Mouse (Mus musculus) heart, adult 2 months (tissue): ENCODE data around the gene Gtf2h4. TPM values are rescaled to one million over a fixed set of nuclear protein-coding genes. Genes with fewer than 3 reads are reported as not detected.

ENCODE experiments used
- DNase-seq, 2 experiments: peaks; one replicate each; pipeline ENCODE4 v3.0.0; 2021
- H3K27ac ChIP-seq: fragments of 200-600 bp; 2 replicates; pipeline ENCODE4 v1.8.1; 2022
- H3K27me3 ChIP-seq: fragments of 200-500 bp; 2 replicates; pipeline ENCODE4 v1.6.1; 2012; ENCODE audit warnings: mild to moderate bottlenecking, low read length, inconsistent platforms, mixed read lengths; ENCODE audit not compliant: control insufficient read depth, insufficient read depth
- H3K36me3 ChIP-seq: fragments of 200-500 bp; 2 replicates; pipeline ENCODE4 v1.6.1; 2012; ENCODE audit warnings: low read length, inconsistent platforms; ENCODE audit not compliant: control insufficient read depth, insufficient read depth
- H3K4me1 ChIP-seq: fragments of 200-500 bp; 2 replicates; pipeline ENCODE4 v1.6.1; 2011; ENCODE audit warnings: low read length; ENCODE audit not compliant: control insufficient read depth, insufficient read depth
- H3K4me3 ChIP-seq: fragments of 200-600 bp; 2 replicates; pipeline ENCODE4 v1.8.1; 2022
- H3K79me2 ChIP-seq: fragments of 200-500 bp; replicated peaks from 2 replicates; pipeline ENCODE4 v1.6.1; 2012; ENCODE audit warnings: mild to moderate bottlenecking, inconsistent platforms, low read length, moderate library complexity, mixed read lengths; ENCODE audit not compliant: control insufficient read depth, insufficient read depth
- H3K9ac ChIP-seq: fragments of 200-500 bp; 2 replicates; pipeline ENCODE4 v1.6.1; 2012; ENCODE audit warnings: low read depth, mild to moderate bottlenecking, control low read depth, inconsistent platforms, low read length, mixed read lengths
- CTCF ChIP-seq: fragments of 200-600 bp; IDR thresholded peaks from 2 replicates; pipeline ENCODE4 v1.8.1; 2022; ENCODE audit warnings: antibody characterized with exemption, mild to moderate bottlenecking, moderate library complexity
- EP300 ChIP-seq: fragments of 200-500 bp; IDR thresholded peaks from 2 replicates; pipeline ENCODE4 v1.6.1; 2011; ENCODE audit warnings: low read depth, low read length, control low read depth; ENCODE audit not compliant: insufficient read depth
- POLR2A ChIP-seq: fragments of 200-500 bp; IDR thresholded peaks from 2 replicates; pipeline ENCODE4 v1.6.1; 2011; ENCODE audit warnings: mild to moderate bottlenecking, low read depth, low read length, control low read depth; ENCODE audit not compliant: insufficient read depth
- whole genome bisulfite sequencing: fragments of 180-500 bp; shearing (Covaris S2); methylation state at CpG from one replicate; pipeline ENCODE4 v1.1.7; 2018; 5-methylcytosine and 5-hydroxymethylcytosine counted together
- intact Hi-C: fragments of 180-260 bp; cut with DNase I; formaldehyde crosslinking; loops from one replicate; pipeline ENCODE4 v1.15.1; 2025
- polyA plus RNA-seq: library from polyadenylated mRNA; depleted of rRNA; stranded (reverse); fragments of >200 nt; gene quantifications from 2 replicates; pipeline ENCODE4 v1.2.3, GENCODE M21; 2012
- total RNA-seq, 2 experiments: library from RNA; stranded (reverse); gene quantifications; 2 replicates each; pipeline ENCODE4 v1.2.3; 2021

Gene Gtf2h4
- total and polyA plus RNA-seq, 3 experiments: 15.0 to 21.0 (median 20.6) TPM

DNA sequence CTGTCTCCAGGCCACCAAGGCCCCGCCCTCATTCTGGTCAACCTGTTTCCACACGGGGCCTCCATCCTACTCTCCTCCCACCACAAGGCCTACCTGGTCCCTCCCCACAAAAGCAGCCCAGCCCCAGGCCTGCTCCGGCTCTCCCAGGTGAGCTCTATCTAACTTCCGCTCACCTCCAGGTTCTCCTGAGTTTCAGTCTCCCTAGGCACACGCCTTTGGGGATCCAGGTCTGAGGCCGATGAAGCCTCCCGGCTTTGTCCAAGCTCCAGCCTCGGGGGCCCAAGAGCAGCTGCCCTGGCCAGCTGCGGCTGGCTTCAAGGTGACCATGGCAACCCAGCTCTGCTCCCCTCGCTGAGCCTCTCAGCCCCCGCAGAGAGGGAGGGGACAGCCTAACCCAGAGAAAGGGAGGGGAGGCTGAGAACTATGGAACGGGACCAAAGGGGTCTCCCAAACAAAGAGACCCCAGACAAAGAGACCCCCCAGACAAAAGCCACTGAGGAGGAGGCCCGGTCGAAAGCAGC is 30.3 kb upstream of the Gtf2h4 start:
- H3K4me1 ChIP-seq: peaks cover 4% of the 10 kb centered on the region; the same call in 1 of the 2 replicates
- TF ChIP-seq EP300: no peak
- no peak for TF ChIP-seq CTCF
- TF ChIP-seq POLR2A: no peak
- no peaks in the 10 kb centered on the region; the same call in none of the 2 replicates for H3K36me3 ChIP-seq
- DNase-seq: no peak
- H3K79me2 ChIP-seq: no peaks in the 10 kb centered on the region
- 37% methylated on average over 13 of the region's 14 CpGs for WGBS
- H3K9ac ChIP-seq: no peak overlapping the region
- H3K27ac ChIP-seq: no peak overlapping the region
- intact Hi-C loops: loop anchor here (2.0 kb wide), 1 partner anchor 21 kb away; no protein-coding TSS in a partner anchor
- H3K4me3 ChIP-seq: no peak overlapping the region
- no peaks in the 10 kb centered on the region for H3K27me3 ChIP-seq

DNA sequence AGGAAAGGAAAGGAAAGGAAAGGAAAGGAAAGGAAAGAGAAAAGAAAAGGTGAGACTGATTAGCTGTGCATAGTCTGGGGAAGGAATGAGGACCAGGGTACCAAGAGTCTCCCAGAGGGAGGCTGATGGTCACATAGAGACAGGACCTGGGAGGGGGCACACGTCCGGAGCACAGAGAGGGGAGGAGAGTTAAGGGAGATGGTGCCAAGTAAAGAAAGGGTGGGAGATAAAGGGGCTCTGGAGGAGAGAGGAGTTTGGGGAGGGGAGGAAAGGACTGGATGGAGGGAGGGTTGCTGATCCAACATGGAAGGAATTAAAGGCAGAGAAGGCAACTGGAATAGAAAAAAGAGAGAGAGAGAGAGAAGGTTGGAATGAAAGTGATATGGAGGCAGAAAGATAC is 29.5 kb upstream of the Gtf2h4 start:
- DNase-seq: no peak
- no peaks in the 10 kb centered on the region for H3K27me3 ChIP-seq
- no peak for TF ChIP-seq EP300
- no peak for TF ChIP-seq POLR2A
- TF ChIP-seq CTCF: no peak
- no peak overlapping the region for H3K9ac ChIP-seq
- no peak overlapping the region for H3K4me3 ChIP-seq
- 47% methylated on average over 2 of the region's 2 CpGs for WGBS
- intact Hi-C loops: no loop called here
- H3K79me2 ChIP-seq: no peaks in the 10 kb centered on the region
- H3K27ac ChIP-seq: no peak overlapping the region
- H3K4me1 ChIP-seq: peaks cover 6% of the 10 kb centered on the region; the same call in 1 of the 2 replicates
- H3K36me3 ChIP-seq: no peaks in the 10 kb centered on the region; the same call in none of the 2 replicates

DNA sequence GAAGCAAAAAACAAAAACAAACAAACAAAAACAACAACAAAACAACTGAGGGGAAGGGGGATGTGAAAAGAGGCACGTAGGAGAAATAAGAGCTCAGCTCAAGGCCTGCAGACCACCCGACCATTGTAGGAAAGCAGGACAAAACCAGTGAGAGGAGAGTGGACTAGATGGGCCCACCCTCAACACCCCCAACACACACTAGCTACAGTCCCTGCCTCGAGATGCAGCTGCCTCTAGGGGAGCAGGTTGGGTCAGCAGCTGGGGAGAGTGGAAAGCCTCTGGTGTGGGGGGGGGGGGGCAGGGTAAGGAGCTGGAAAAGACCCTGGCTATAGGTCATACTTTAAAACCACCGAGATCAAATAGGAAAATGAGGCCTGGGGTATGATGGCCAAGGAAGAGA is 29.1 kb upstream of the Gtf2h4 start:
- Histone ChIP-seq H3K9ac (no peak overlapping the region), H3K36me3 (no peaks in the 10 kb centered on the region; the same call in none of the 2 replicates), H3K4me1 (peaks cover 6% of the 10 kb centered on the region; the same call in 1 of the 2 replicates), H3K27me3 (no peaks in the 10 kb centered on the region), H3K79me2 (no peaks in the 10 kb centered on the region), H3K27ac (no peak overlapping the region), H3K4me3 (no peak overlapping the region)
- TF ChIP-seq EP300 (no peak), CTCF (no peak), POLR2A (no peak)
- intact Hi-C loops: no loop called here
- DNase-seq: no peak
- 39% methylated on average over 4 of the region's 4 CpGs for WGBS

DNA sequence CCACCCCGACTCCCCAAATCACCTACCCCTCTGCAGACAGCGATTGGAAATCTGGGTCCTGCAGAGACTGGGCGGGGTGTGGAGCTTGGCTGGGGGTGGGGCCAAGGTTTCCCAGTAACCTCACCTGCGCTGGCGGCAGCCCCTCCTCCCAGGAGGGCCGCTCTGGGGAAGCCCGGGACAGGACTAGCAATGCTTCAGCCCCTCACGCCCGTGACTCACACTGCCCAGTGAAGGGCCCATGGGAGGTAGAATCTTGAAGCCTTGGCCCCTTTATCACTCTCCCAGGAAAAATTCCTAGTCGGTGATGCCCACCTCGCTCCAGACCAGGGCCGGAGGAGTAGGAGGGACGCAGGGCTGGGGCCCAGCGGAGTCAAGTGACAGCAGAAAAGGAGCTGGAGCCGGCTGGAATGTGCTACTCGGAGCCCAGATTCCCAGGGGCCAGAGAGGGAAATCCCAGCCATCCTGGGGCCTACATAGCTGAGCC is 28.5 kb upstream of the Gtf2h4 start:
- DNase-seq: peak; percentile 56 to 57
- 0 out of 2 replicates have a peak, but pooled peaks cover 1% of the 10 kb centered on the region for H3K27me3 ChIP-seq
- H3K9ac ChIP-seq: peak overlapping the region; percentile 13; the same call in 1 of the 2 replicates
- H3K27ac ChIP-seq: peak overlapping the region; percentile 92
- H3K4me3 ChIP-seq: peak overlapping the region; percentile 23; the same call in 1 of the 2 replicates
- H3K36me3 ChIP-seq: no peaks in the 10 kb centered on the region; the same call in none of the 2 replicates
- no peaks in the 10 kb centered on the region for H3K79me2 ChIP-seq
- peaks cover 8% of the 10 kb centered on the region; the same call in 1 of the 2 replicates for H3K4me1 ChIP-seq
- intact Hi-C loops: no loop called here
- TF ChIP-seq POLR2A (no peak), CTCF (no peak), EP300 (no peak)
- 12% methylated on average over 16 of the region's 16 CpGs for WGBS

DNA sequence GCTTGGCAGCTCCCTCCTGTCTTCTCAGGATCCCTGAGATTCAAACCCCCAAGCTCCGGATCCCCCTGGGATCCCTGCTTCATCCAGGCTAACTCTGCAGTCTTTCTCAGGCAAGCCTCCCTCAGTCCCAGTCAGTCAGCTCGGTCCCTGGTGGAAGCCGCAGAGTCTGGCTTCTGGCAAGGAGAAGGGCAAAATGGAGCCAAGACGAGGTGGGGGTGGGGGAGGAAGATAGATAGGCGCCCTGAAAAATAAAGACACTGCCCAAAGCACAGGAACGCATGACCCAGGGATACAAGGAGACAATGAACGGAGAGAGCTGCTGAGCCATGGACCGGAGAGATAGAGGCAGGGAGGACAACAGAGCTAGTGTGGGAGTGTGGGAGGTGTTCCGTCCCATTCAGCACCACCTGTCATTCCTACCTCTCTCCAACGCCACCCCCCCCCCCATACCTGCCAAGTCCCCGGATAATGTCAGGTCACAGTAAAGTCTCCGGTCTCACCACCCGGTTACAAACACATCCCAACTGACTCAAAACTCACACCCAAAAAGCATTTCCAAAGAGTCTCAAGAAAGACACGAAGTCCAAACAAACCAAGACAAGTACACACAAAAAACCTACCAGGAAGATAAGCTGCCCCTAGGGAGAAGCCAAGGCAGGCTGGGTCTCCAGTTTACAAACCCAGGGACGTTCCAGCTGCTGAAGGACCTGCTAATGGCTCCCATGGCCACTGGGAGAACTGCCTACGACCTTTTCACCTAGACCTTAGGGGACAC is 27.9 kb upstream of the Gtf2h4 start:
- intact Hi-C loops: no loop called here
- Histone ChIP-seq H3K9ac (peak overlapping the region; percentile 78), H3K36me3 (no peaks in the 10 kb centered on the region; the same call in none of the 2 replicates), H3K27me3 (0 out of 2 replicates have a peak, but pooled peaks cover 1% of the 10 kb centered on the region), H3K79me2 (no peaks in the 10 kb centered on the region), H3K4me3 (peak overlapping the region; percentile 59), H3K4me1 (peaks cover 9% of the 10 kb centered on the region; the same call in 1 of the 2 replicates), H3K27ac (peak overlapping the region; percentile 92)
- WGBS: 5% methylated on average over 16 of the region's 16 CpGs
- TF ChIP-seq POLR2A (no peak; the same call in 1 of the 2 replicates), EP300 (no peak), CTCF (no peak)
- DNase-seq: peak; percentile 53 to 59
